Mouse (Mus musculus) limb, embryonic 10.5 days (tissue): Measurements from ENCODE around the gene Sox12. TPM values are rescaled to one million over a fixed set of nuclear protein-coding genes. Genes with fewer than 3 reads are reported as not detected.

Source experiments
- DNase-seq: peaks from one replicate; pipeline ENCODE4 v3.0.0-alpha.2; 2017; ENCODE audit warnings: low spot score
- H3K27ac ChIP-seq: fragments of 300-500 bp; sonication (generic); 2 replicates; pipeline ENCODE4 v1.5.1; 2016; ENCODE audit warnings: mild to moderate bottlenecking
- H3K27me3 ChIP-seq: fragments of 300-500 bp; sonication (generic); 2 replicates; pipeline ENCODE4 v1.6.1; 2016; ENCODE audit warnings: low read depth, mild to moderate bottlenecking; ENCODE audit not compliant: poor library complexity, severe bottlenecking
- H3K36me3 ChIP-seq: fragments of 300-500 bp; sonication (generic); 2 replicates; pipeline ENCODE4 v1.6.1; 2016; ENCODE audit warnings: mild to moderate bottlenecking, moderate library complexity
- H3K4me1 ChIP-seq: fragments of 300-500 bp; sonication (generic); 2 replicates; pipeline ENCODE4 v1.6.1; 2016
- H3K4me3 ChIP-seq: fragments of 300-500 bp; sonication (generic); 2 replicates; pipeline ENCODE4 v1.5.1; 2016; ENCODE audit warnings: mild to moderate bottlenecking, moderate library complexity
- H3K9me3 ChIP-seq: fragments of 300-500 bp; sonication (generic); replicated peaks from 2 replicates; pipeline ENCODE4 v1.6.1; 2016; ENCODE audit warnings: mild to moderate bottlenecking
- WGBS: fragments of 180-500 bp; shearing (Covaris S2); methylation state at CpG from one replicate; pipeline ENCODE4 v1.1.7; 2016; 5-methylcytosine and 5-hydroxymethylcytosine counted together
- polyA plus RNA-seq: library from polyadenylated mRNA; unstranded; fragments of >200 nt; fragmentation: Nextera tagmentation; extraction: Ambion mirVana; gene quantifications from 2 replicates; pipeline ENCODE4 v1.2.1, GENCODE M21; 2016

Sox12 gene
- polyA plus RNA-seq, 1 experiment from 2014 or later: 11.8 TPM

DNA sequence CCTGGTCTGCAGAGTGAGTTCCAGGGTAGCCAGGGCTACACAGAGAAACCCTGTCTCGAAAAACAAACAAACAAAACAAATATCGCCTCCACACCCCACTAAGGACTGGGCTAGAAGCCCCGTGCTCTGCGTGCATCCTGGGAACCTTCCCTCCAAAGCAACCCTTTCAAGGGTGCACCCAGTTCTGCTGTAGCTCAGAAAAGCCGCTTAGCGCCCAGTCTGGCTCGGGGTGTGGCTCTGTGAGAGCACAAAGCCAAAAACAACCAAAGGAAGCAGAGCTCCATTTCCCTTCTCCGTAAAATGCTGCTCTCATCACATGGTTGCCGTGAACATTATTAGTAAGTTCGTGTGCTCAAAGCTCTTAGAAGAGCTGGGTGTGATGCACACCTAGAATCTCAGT lies 53.5 kb downstream of the Sox12 start:
- Histone ChIP-seq H3K27me3 (peaks cover 36% of the 10 kb centered on the region), H3K27ac (peak overlapping the region; percentile 58; the same call in 1 of the 2 replicates), H3K4me1 (peaks cover 23% of the 10 kb centered on the region), H3K4me3 (peak overlapping the region; percentile 70), H3K36me3 (no peaks in the 10 kb centered on the region), H3K9me3 (no peaks in the 10 kb centered on the region)
- 10% methylated on average over 10 of the region's 10 CpGs for WGBS
- no peak for DNase-seq

Other genes with a start within 250 kb of the Sox12 start
- 77.4 and 77.6 TPM in 2 replicates for gene Csnk2a1, start 171.2 kb downstream of the Sox12 start, polyA plus RNA-seq
- 31.2 and 37.1 TPM in 2 replicates for gene Tbc1d20, start 104.2 kb downstream of the Sox12 start, polyA plus RNA-seq
- 85.8 and 92.6 TPM in 2 replicates for gene Rbck1, start 65.4 kb downstream of the Sox12 start, polyA plus RNA-seq
- 2.6 and 3.2 TPM in 2 replicates for gene Trib3, start 54.0 kb downstream of the Sox12 start, polyA plus RNA-seq
- 0.59 and 1.4 TPM in 2 replicates for gene Nrsn2, start 21.4 kb downstream of the Sox12 start, polyA plus RNA-seq
- gene Zcchc3, start 17.0 kb upstream of the Sox12 start, polyA plus RNA-seq: 64.9 and 67.2 TPM in 2 replicates
- 0.40 and 0.61 TPM in 2 replicates for gene 6820408C15Rik, start 17.5 kb upstream of the Sox12 start, polyA plus RNA-seq
- gene Defb23, start 66.6 kb upstream of the Sox12 start, polyA plus RNA-seq: not detected in 2 replicates
- gene Defb20, start 79.0 kb upstream of the Sox12 start, polyA plus RNA-seq: not detected in 2 replicates
- not detected in 2 replicates for gene Defb22, start 92.1 kb upstream of the Sox12 start, polyA plus RNA-seq
- not detected in 2 replicates for gene Defb26, start 113.6 kb upstream of the Sox12 start, polyA plus RNA-seq
- gene Defb28, start 120.2 kb upstream of the Sox12 start, polyA plus RNA-seq: not detected in 2 replicates
- not detected in 2 replicates for gene Defb29, start 142.0 kb upstream of the Sox12 start, polyA plus RNA-seq
- gene Gm17416, start 171.3 kb upstream of the Sox12 start, polyA plus RNA-seq: not detected in 2 replicates
- gene Defb21, start 174.7 kb upstream of the Sox12 start, polyA plus RNA-seq: not detected in 2 replicates
- gene Defb19, start 182.2 kb upstream of the Sox12 start, polyA plus RNA-seq: not detected in 2 replicates
- not detected in 2 replicates for gene Defb45, start 201.3 kb upstream of the Sox12 start, polyA plus RNA-seq
- not detected in 2 replicates for gene Defb36, start 206.3 kb upstream of the Sox12 start, polyA plus RNA-seq
- not detected in 2 replicates for gene Defb25, start 225.0 kb upstream of the Sox12 start, polyA plus RNA-seq
- 0.41 and 0.46 TPM in 2 replicates for gene Rem1, start 228.9 kb upstream of the Sox12 start, polyA plus RNA-seq